12 mouse cellular contexts compared by ENCODE assay signal in the genomic region with DNA sequence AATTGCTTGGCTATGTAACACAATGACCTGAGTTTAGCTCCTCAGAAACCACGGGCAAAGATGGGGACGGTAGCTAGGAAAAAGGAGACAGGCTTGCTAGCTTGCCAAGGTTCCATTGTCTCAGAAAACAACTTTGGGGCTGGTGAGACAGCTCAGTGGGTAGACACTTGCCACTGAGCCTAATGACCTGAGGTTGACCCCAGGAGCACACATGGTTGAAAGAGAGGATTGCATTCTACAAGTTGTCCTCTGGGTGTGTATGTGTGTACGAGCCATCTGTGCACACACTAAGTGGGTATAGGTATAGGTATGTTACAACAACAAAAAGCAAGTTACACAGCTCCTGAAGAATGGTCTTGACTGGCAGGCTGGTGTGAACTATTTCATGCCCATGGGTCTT.
"Had no signal": no experiment of that assay in that cellular context is flagged by ENCODE, and none has a peak within 500 bp of the region (broad histone marks: within the 10 kb centered on the region; RNA-seq: fewer than 3 reads in every experiment).

No protein-coding gene starts in this region.

- H3K9me3 ChIP-seq: limb, embryonic 15.5 days; liver, embryonic 12.5 days; midbrain, embryonic 10.5 days; neural tube, embryonic 13.5 days had no signal

- H3K27ac ChIP-seq: left cerebral cortex, adult 2 months; limb, embryonic 15.5 days; liver, embryonic 12.5 days; midbrain, embryonic 10.5 days; neural tube, embryonic 13.5 days had no signal

- H3K4me2 ChIP-seq: limb, embryonic 15.5 days; liver, embryonic 12.5 days; lung, embryonic 14.5 days; neural tube, embryonic 13.5 days had no signal

- H3K36me3 ChIP-seq: limb, embryonic 15.5 days; liver, embryonic 12.5 days; neural tube, embryonic 13.5 days had no signal

- DNase-seq: kidney, postnatal 4 days; lung, postnatal 4 days; midbrain, embryonic 14.5 days; right cerebral cortex, postnatal 14 days; thymus, adult 18-20 months had no signal

- ATAC-seq: intestine, postnatal 0 days; liver, embryonic 12.5 days had no signal

- H3K4me3 ChIP-seq: left cerebral cortex, adult 2 months; limb, embryonic 15.5 days; liver, embryonic 12.5 days; midbrain, embryonic 10.5 days; neural tube, embryonic 13.5 days had no signal

- H3K27me3 ChIP-seq: limb, embryonic 15.5 days; liver, embryonic 12.5 days; neural tube, embryonic 13.5 days had no signal

- H3K9ac ChIP-seq: limb, embryonic 15.5 days; liver, embryonic 12.5 days; lung, embryonic 14.5 days; neural tube, embryonic 13.5 days had no signal
